Mouse (Mus musculus) midbrain, embryonic 10.5 days (tissue): ENCODE measurements around the gene Shmt1. TPM values are rescaled to one million over a fixed set of nuclear protein-coding genes. Genes with fewer than 3 reads are reported as not detected.
A peak's percentile ranks its signal among the peaks of the same experiment; 100 is the strongest.

Experiments
- DNase-seq: peaks from one replicate; pipeline ENCODE4 v3.0.0-alpha.2; 2017; ENCODE audit warnings: low spot score
- H3K27ac ChIP-seq: fragments of 300-500 bp; sonication (generic); replicated peaks from 2 replicates; pipeline ENCODE4 v1.5.1; 2016; ENCODE audit warnings: mild to moderate bottlenecking
- H3K27me3 ChIP-seq: fragments of 300-500 bp; sonication (generic); 2 replicates; pipeline ENCODE4 v1.6.1; 2016; ENCODE audit warnings: low read depth, mild to moderate bottlenecking; ENCODE audit not compliant: poor library complexity, severe bottlenecking
- H3K36me3 ChIP-seq: fragments of 300-500 bp; sonication (generic); 2 replicates; pipeline ENCODE4 v1.6.1; 2016; ENCODE audit warnings: mild to moderate bottlenecking, moderate library complexity
- H3K4me1 ChIP-seq: fragments of 300-500 bp; sonication (generic); 2 replicates; pipeline ENCODE4 v1.6.1; 2016
- H3K4me3 ChIP-seq: fragments of 300-500 bp; sonication (generic); 2 replicates; pipeline ENCODE4 v1.5.1; 2016; ENCODE audit warnings: mild to moderate bottlenecking, moderate library complexity
- H3K9me3 ChIP-seq: fragments of 300-500 bp; sonication (generic); replicated peaks from 2 replicates; pipeline ENCODE4 v1.6.1; 2016; ENCODE audit warnings: mild to moderate bottlenecking
- WGBS: fragments of 180-500 bp; shearing (Covaris S2); methylation state at CpG from one replicate; pipeline ENCODE4 v1.1.7; 2016; 5-methylcytosine and 5-hydroxymethylcytosine counted together
- polyA plus RNA-seq: library from polyadenylated mRNA; unstranded; fragments of >200 nt; fragmentation: Nextera tagmentation; extraction: Ambion mirVana; gene quantifications from 2 replicates; pipeline ENCODE4 v1.2.1, GENCODE M21; 2016

Gene Shmt1
- polyA plus RNA-seq, 1 experiment from 2014 or later: 86.3 TPM

GRCm38 (mm10) chr11:60779673-60780189, 31.8 kb downstream of the Shmt1 start:
- Histone ChIP-seq H3K4me1 (peaks cover 68% of the 10 kb centered on the region), H3K4me3 (peak overlapping the region; percentile 68), H3K27ac (no peak overlapping the region)

GRCm38 (mm10) chr11:60777801-60778370, 33.6 kb downstream of the Shmt1 start:
- peaks cover 44% of the 10 kb centered on the region for H3K36me3 ChIP-seq
- H3K4me3 ChIP-seq: peak overlapping the region; percentile 68
- 29% methylated on average over 16 of the region's 16 CpGs for WGBS
- no peaks in the 10 kb centered on the region for H3K9me3 ChIP-seq
- H3K27ac ChIP-seq: peak overlapping the region; percentile 84
- DNase-seq: no peak
- H3K27me3 ChIP-seq: no peaks in the 10 kb centered on the region
- peaks cover 71% of the 10 kb centered on the region for H3K4me1 ChIP-seq

More at GRCm38 (mm10) chr11:60779673-60780189, 31.8 kb downstream of the Shmt1 start:
- no peaks in the 10 kb centered on the region for H3K9me3 ChIP-seq
- no peaks in the 10 kb centered on the region for H3K27me3 ChIP-seq
- WGBS: 96% methylated on average over 10 of the region's 10 CpGs
- no peak for DNase-seq
- peaks cover 63% of the 10 kb centered on the region for H3K36me3 ChIP-seq

GRCm38 (mm10) chr11:60776829-60777740, 34.4 kb downstream of the Shmt1 start, which contains the start of the genes Top3a and Smcr8:
Top3a (minus strand) TSS chr11:60777365.
Smcr8 (plus strand) TSS chr11:60777524.
- peaks cover 36% of the 10 kb centered on the region for H3K36me3 ChIP-seq
- peak; percentile 89 for DNase-seq
- H3K4me1 ChIP-seq: peaks cover 65% of the 10 kb centered on the region
- H3K27me3 ChIP-seq: no peaks in the 10 kb centered on the region
- no peaks in the 10 kb centered on the region for H3K9me3 ChIP-seq
- peak within 1 kb of the TSS; percentile 84 for H3K27ac ChIP-seq
- peak within 1 kb of the TSS; percentile 68 for H3K4me3 ChIP-seq
- WGBS: under 1% methylated on average over 62 of the region's 62 CpGs

- H3K4me3 ChIP-seq: peak overlapping the region; percentile 68
- WGBS: 6% methylated on average over 17 of the region's 17 CpGs
- peaks cover 57% of the 10 kb centered on the region for H3K4me1 ChIP-seq
- H3K36me3 ChIP-seq: peaks cover 29% of the 10 kb centered on the region
- H3K27me3 ChIP-seq: no peaks in the 10 kb centered on the region
- H3K27ac ChIP-seq: peak overlapping the region; percentile 84
- H3K9me3 ChIP-seq: no peaks in the 10 kb centered on the region
- no peak for DNase-seq
Measured at GRCm38 (mm10) chr11:60776107-60776828, 35.2 kb downstream of the Shmt1 start.

- no peaks in the 10 kb centered on the region for H3K9me3 ChIP-seq
- peaks cover 50% of the 10 kb centered on the region for H3K4me1 ChIP-seq
- 66% methylated on average over 6 of the region's 6 CpGs for WGBS
- peak overlapping the region; percentile 68 for H3K4me3 ChIP-seq
- no peak for DNase-seq
- 0 out of 2 replicates have a peak overlapping the region, but pooled peaks have one; percentile 13 for H3K27ac ChIP-seq
- H3K27me3 ChIP-seq: no peaks in the 10 kb centered on the region
- peaks cover 23% of the 10 kb centered on the region for H3K36me3 ChIP-seq
Measured at GRCm38 (mm10) chr11:60775578-60775977, 35.9 kb downstream of the Shmt1 start.

- no peak for DNase-seq
- no peaks in the 10 kb centered on the region for H3K27me3 ChIP-seq
- H3K4me1 ChIP-seq: peaks cover 43% of the 10 kb centered on the region
- no peaks in the 10 kb centered on the region for H3K9me3 ChIP-seq
- H3K36me3 ChIP-seq: peaks cover 16% of the 10 kb centered on the region
- peak overlapping the region; percentile 68 for H3K4me3 ChIP-seq
- 73% methylated on average over 1 of the region's 1 CpGs for WGBS
- no peak overlapping the region for H3K27ac ChIP-seq
Measured at GRCm38 (mm10) chr11:60774841-60775240, 36.7 kb downstream of the Shmt1 start.

DNA sequence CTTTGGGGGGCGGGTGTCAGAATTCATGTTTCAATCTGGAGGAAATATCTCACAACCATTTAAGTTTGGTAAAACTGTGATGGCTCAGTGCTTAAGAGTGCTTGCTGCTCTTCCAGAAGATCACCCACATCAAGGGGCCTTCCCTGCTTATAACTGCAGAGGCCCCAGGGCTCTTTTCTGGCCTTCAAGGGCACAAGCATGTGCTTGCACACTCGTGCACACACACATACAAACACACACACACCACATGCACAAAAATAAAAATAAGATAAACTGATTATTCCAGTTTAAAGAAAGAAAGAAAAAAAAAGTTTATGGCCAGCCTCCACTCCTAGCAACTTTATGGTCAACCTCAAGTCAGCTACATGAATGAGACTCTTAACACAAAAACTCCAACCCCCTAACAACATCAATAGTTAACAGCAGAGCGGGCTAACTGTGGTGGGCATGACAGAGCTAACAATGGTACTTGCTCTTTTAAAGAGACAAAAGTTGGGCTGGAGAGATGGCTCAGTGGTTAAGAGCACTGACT, 37.3 kb downstream of the Shmt1 start:
- no peak overlapping the region for H3K4me3 ChIP-seq
- H3K27ac ChIP-seq: no peak overlapping the region
- no peaks in the 10 kb centered on the region for H3K27me3 ChIP-seq
- 95% methylated on average over 3 of the region's 3 CpGs for WGBS
- H3K36me3 ChIP-seq: peaks cover 10% of the 10 kb centered on the region
- no peak for DNase-seq
- H3K4me1 ChIP-seq: peaks cover 36% of the 10 kb centered on the region
- no peaks in the 10 kb centered on the region for H3K9me3 ChIP-seq

DNA sequence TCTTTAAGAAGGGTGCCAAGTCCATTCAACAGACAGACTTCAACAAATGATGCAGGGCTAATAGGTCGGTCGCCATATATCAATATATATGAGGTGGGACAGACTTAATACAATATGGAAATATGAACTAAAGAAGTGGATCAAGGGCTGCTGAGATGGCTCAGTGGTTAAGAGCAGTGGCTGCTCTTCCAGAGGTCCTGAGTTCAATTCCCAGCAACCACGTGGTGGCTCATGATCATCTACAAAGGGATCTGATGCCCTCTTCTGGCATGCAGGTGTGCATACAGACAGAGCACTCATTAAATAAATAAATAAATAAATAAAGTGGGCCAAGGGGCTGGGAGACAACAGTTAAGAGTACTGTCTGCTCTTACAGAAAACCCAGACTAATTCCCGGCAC, 39.4 kb downstream of the Shmt1 start:
- H3K27ac ChIP-seq: no peak overlapping the region
- H3K9me3 ChIP-seq: no peaks in the 10 kb centered on the region
- peaks cover 21% of the 10 kb centered on the region for H3K4me1 ChIP-seq
- H3K4me3 ChIP-seq: no peak overlapping the region
- H3K27me3 ChIP-seq: no peaks in the 10 kb centered on the region
- H3K36me3 ChIP-seq: no peaks in the 10 kb centered on the region
- DNase-seq: no peak
- WGBS: 82% methylated on average over 4 of the region's 4 CpGs

GRCm38 (mm10) chr11:60770776-60771175, 40.7 kb downstream of the Shmt1 start:
- H3K9me3 ChIP-seq: no peaks in the 10 kb centered on the region
- 92% methylated on average over 3 of the region's 3 CpGs for WGBS
- peaks cover 13% of the 10 kb centered on the region for H3K4me1 ChIP-seq
- H3K36me3 ChIP-seq: peaks cover 8% of the 10 kb centered on the region; the same call in 1 of the 2 replicates
- no peak for DNase-seq
- no peak overlapping the region for H3K4me3 ChIP-seq
- no peaks in the 10 kb centered on the region for H3K27me3 ChIP-seq
- no peak overlapping the region for H3K27ac ChIP-seq

DNA sequence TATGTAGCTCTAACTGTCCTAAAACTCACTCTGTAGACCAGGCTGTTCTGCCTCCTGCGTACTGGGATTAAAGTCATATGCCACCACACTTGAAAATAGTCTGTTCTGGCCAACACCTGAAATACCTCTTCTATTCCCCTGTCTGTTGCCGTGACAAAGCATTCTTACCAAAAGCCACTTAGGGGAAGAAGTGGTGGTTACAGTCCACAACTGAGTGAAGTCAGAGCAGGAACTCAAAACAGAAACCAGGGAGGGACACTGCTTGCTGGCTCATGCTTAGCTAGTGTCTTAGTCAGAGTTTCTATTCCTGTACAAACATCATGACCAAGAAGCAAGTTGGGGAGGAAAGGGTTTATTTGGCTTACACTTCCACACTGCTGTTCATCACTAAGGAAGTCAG, 42.2 kb downstream of the Shmt1 start:
- no peak for DNase-seq
- Histone ChIP-seq H3K36me3 (peaks cover 17% of the 10 kb centered on the region), H3K4me3 (no peak overlapping the region), H3K9me3 (no peaks in the 10 kb centered on the region), H3K27ac (no peak overlapping the region), H3K27me3 (no peaks in the 10 kb centered on the region), H3K4me1 (no peaks in the 10 kb centered on the region)
- WGBS: 91% methylated on average over 2 of the region's 2 CpGs

DNA sequence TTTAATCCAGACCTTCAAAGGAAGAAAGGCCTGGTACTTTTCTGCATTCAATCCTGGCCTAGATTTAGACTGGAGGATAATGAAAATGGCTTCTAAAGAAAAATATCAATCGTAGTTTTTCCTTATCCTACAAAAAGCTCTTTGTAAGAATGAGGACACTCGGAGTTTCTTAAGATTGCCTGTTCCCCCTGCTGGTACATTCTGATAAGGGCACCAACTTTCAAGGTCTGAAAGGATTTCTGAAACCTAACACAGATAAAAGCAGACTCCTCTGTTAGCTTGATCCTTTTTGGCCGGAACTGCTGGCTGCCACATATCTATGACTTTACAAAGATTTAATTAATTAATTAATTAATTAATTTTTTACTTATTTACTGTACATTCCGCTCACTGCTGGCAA, 44.5 kb downstream of the Shmt1 start:
- H3K4me1 ChIP-seq: no peaks in the 10 kb centered on the region
- no peaks in the 10 kb centered on the region for H3K27me3 ChIP-seq
- H3K4me3 ChIP-seq: no peak overlapping the region
- DNase-seq: no peak
- H3K27ac ChIP-seq: no peak overlapping the region
- 87% methylated on average over 4 of the region's 4 CpGs for WGBS
- H3K9me3 ChIP-seq: no peaks in the 10 kb centered on the region
- peaks cover 37% of the 10 kb centered on the region for H3K36me3 ChIP-seq

- no peaks in the 10 kb centered on the region for H3K4me1 ChIP-seq
- H3K36me3 ChIP-seq: peaks cover 86% of the 10 kb centered on the region
- H3K4me3 ChIP-seq: no peak overlapping the region
- 91% methylated on average over 3 of the region's 3 CpGs for WGBS
- no peaks in the 10 kb centered on the region for H3K27me3 ChIP-seq
- no peak for DNase-seq
- no peaks in the 10 kb centered on the region for H3K9me3 ChIP-seq
- H3K27ac ChIP-seq: no peak overlapping the region
Measured at GRCm38 (mm10) chr11:60761681-60762080, 49.8 kb downstream of the Shmt1 start.
